Mouse (Mus musculus) ES-Bruce4 (cell line): Measurements from ENCODE around the gene Ankrd23. TPM values are rescaled to one million over a fixed set of nuclear protein-coding genes. Genes with fewer than 3 reads are reported as not detected.
A peak's percentile ranks its signal among the peaks of the same experiment; 100 is the strongest.

Experiments used
- H3K27ac ChIP-seq: 2 replicates; pipeline ENCODE4 v1.5.1; 2012; ENCODE audit warnings: low read length, inconsistent platforms; ENCODE audit not compliant: insufficient read depth
- H3K27me3 ChIP-seq: 2 replicates; pipeline ENCODE4 v1.6.1; 2012; ENCODE audit warnings: mild to moderate bottlenecking, low read length, inconsistent platforms; ENCODE audit not compliant: control insufficient read depth, poor library complexity, insufficient read depth, severe bottlenecking
- H3K36me3 ChIP-seq: 2 replicates; pipeline ENCODE4 v1.6.1; 2012; ENCODE audit warnings: inconsistent platforms, mild to moderate bottlenecking, low read length, moderate library complexity; ENCODE audit not compliant: control insufficient read depth, poor library complexity, insufficient read depth, severe bottlenecking
- H3K4me1 ChIP-seq: one replicate; pipeline ENCODE4 v1.8.1; 2011; ENCODE audit warnings: low read length; ENCODE audit not compliant: control insufficient read depth, insufficient read depth
- H3K4me3 ChIP-seq: 2 replicates; pipeline ENCODE4 v1.5.1; 2011; ENCODE audit warnings: low read depth, mild to moderate bottlenecking, low read length
- H3K9ac ChIP-seq: 2 replicates; pipeline ENCODE4 v1.6.1; 2012; ENCODE audit warnings: low read depth, mild to moderate bottlenecking, inconsistent platforms; ENCODE audit not compliant: poor library complexity, severe bottlenecking
- H3K9me3 ChIP-seq: replicated peaks from 2 replicates; pipeline ENCODE4 v1.6.1; 2012; ENCODE audit warnings: mild to moderate bottlenecking, low read length, inconsistent platforms; ENCODE audit not compliant: control insufficient read depth, poor library complexity, insufficient read depth, severe bottlenecking
- CTCF ChIP-seq: IDR thresholded peaks from one replicate; pipeline ENCODE4 v1.8.1; 2011; ENCODE audit warnings: low read depth, low read length
- EP300 ChIP-seq: IDR thresholded peaks from 2 replicates; pipeline ENCODE4 v1.6.1; 2011; ENCODE audit warnings: low read depth, low read length; ENCODE audit not compliant: insufficient read depth
- POLR2A ChIP-seq: IDR thresholded peaks from one replicate; pipeline ENCODE4 v1.8.1; 2011; ENCODE audit warnings: low read length; ENCODE audit not compliant: insufficient read depth
- polyA plus RNA-seq: library from polyadenylated mRNA; stranded (reverse); fragments of >200 nt; gene quantifications from 2 replicates; pipeline ENCODE4 v1.2.4, GENCODE M21; 2011; ENCODE audit warnings: low read depth; ENCODE audit not compliant: missing spikeins, insufficient read depth, insufficient read length

The Ankrd23 gene
- polyA plus RNA-seq, 1 experiment, result 6.8 TPM

DNA sequence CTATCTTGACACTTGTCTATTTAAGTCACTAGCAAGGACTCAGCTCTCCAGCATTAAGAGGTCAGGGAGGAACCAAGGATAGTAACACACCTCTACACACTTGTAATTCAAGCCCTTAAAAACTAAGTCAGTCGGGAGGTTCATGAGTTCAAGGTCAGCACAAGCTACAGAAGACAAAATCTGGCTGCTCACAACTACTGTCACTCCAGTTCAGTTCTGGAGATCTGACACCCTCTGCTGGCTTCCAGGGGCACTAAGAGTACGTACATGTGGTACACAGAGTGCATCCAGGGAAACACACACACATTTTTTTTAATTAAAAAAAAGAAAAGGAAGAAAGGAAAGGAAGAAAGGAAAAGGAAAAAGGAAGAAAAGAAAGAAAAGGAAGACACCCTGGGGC, 40.0 kb downstream of the Ankrd23 start:
- no peaks in the 10 kb centered on the region for H3K4me1 ChIP-seq
- TF ChIP-seq EP300, result no peak
- peak; percentile 5 for TF ChIP-seq CTCF
- H3K27ac ChIP-seq, result no peak overlapping the region
- no peak overlapping the region for H3K9ac ChIP-seq
- H3K9me3 ChIP-seq, result no peaks in the 10 kb centered on the region
- H3K36me3 ChIP-seq, result no peaks in the 10 kb centered on the region
- no peaks in the 10 kb centered on the region for H3K27me3 ChIP-seq
- H3K4me3 ChIP-seq, result no peak overlapping the region

DNA sequence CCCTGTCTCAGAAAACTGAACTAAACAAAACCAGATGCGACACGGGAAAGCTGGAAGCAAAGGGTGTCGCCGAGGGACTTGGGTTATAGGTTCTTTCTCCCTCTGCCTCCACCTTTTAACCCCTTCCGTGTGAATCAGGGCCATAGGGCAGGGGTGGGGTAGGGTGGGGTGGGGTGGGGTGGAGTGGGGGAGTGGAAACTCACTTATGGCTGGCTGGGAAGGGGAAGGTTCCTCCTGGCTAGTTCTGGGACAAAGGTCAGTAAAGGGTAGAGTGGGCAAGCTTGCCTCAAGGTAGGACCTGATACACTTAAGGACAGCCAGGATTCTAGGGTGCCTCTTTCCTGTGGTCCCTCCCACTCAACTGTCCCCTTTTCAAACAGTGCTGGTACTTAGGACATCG, 43.4 kb downstream of the Ankrd23 start:
- Histone ChIP-seq H3K9ac (no peak overlapping the region), H3K27me3 (no peaks in the 10 kb centered on the region), H3K36me3 (no peaks in the 10 kb centered on the region), H3K27ac (no peak overlapping the region), H3K4me1 (no peaks in the 10 kb centered on the region), H3K4me3 (no peak overlapping the region), H3K9me3 (no peaks in the 10 kb centered on the region)
- TF ChIP-seq CTCF (no peak), POLR2A (no peak), EP300 (no peak)

DNA sequence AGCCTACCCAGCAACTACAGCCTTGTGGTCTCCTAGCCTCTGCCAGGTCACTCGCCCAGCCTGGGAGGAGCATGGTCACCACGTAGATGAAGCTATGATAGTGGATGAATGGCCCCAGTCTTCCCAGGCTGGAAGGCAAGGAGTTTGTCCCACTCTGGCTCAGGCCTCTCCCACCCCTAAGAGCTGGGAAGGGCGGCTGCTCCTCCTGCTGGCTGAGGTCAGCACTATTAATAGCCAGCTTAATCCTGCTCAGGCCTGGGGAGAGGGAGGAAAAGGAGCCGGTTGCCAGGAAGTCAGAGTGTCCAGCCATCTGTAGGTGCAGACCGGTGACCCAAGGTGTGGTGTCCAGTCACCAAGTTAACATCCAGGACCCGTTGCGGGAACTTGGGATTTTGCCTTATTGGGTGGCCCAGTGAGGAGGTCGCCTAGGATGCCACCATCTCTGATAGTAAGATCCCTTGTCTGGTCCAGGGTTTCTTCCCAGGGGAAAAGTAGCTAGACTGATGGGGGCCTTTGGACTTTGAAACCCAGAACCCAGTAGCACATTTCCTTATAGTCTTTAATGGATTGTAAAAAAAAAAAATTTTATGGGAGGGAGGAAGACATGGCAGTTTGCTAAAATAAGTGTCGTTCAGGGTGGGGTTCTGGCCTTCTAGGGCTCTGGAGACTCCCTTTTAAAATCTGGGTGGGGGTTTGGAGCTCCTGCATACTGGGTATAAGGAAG, 44.1 kb downstream of the Ankrd23 start:
- H3K27ac ChIP-seq, result no peak overlapping the region
- H3K4me1 ChIP-seq, result no peaks in the 10 kb centered on the region
- H3K36me3 ChIP-seq, result no peaks in the 10 kb centered on the region
- no peaks in the 10 kb centered on the region for H3K9me3 ChIP-seq
- no peak overlapping the region for H3K9ac ChIP-seq
- TF ChIP-seq CTCF (peak; percentile 40), EP300 (no peak)
- no peak overlapping the region for H3K4me3 ChIP-seq
- H3K27me3 ChIP-seq, result no peaks in the 10 kb centered on the region

DNA sequence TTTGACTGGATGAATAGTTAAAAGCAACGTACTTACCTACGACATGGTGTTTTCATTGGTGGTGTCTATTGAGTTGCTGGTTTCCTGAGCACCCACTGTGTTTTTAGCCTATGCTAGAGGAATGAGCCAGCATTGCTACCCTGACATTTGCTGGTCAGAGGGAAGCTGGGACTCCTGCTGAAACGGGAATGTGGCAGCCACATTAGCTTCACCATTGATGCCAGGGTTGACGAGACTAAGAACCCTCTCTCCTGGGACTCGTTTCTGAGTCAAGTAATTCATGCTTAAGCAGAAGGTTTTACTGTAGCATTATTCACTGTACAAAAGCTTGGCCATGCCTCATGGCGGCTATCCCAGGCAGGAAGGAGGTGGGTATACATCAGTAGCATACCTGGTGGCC, 47.0 kb downstream of the Ankrd23 start:
- no peak overlapping the region for H3K27ac ChIP-seq
- no peak for TF ChIP-seq CTCF
- no peaks in the 10 kb centered on the region for H3K36me3 ChIP-seq
- no peaks in the 10 kb centered on the region for H3K9me3 ChIP-seq
- no peak overlapping the region for H3K4me3 ChIP-seq
- no peak overlapping the region for H3K9ac ChIP-seq
- H3K4me1 ChIP-seq, result no peaks in the 10 kb centered on the region
- H3K27me3 ChIP-seq, result no peaks in the 10 kb centered on the region

DNA sequence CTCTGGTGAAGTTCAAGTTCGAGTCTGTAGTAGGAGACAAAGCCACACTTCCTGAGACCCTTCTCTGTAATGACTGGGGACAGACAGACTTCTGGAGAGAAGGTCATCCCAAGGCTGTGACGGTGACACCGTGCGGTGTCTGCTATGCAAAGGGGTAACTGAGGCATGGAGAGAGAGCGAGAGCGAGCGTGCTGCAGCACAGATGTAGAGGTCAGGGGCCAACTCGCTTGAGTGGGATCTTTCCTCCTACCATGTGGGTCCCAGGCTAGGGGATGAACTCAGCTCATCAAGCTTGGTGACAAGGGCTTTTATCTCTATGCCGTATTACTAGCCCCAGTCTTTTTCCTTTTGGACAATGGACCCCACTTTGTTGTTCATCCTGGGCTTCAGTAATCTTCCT, 49.6 kb downstream of the Ankrd23 start:
- no peak for TF ChIP-seq EP300
- TF ChIP-seq POLR2A, result no peak
- TF ChIP-seq CTCF, result no peak
- Histone ChIP-seq H3K27me3 (no peaks in the 10 kb centered on the region), H3K36me3 (no peaks in the 10 kb centered on the region), H3K9ac (no peak overlapping the region), H3K4me3 (no peak overlapping the region), H3K27ac (no peak overlapping the region), H3K4me1 (no peaks in the 10 kb centered on the region), H3K9me3 (no peaks in the 10 kb centered on the region)

DNA sequence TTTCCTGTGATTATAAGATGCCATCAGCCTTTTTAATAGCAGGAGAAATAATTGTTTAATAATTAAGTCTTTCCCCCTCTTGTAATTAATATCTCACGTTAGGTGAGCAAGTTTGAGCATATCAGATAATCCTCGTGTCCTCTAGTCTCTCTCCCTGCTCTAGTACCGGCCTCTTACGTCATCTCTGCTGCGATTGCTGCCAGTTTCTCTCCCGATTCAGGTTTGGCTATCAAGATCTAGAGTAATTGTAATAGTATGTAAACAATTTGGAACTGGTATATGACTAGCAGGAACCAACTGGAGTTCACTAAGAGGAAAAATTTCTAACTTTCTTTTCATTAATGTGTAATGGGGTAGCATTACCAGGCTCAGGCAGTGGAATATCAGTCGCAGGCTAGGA, 51.6 kb downstream of the Ankrd23 start:
- H3K27me3 ChIP-seq, result no peaks in the 10 kb centered on the region
- no peak overlapping the region for H3K27ac ChIP-seq
- H3K36me3 ChIP-seq, result no peaks in the 10 kb centered on the region
- no peaks in the 10 kb centered on the region for H3K9me3 ChIP-seq
- no peaks in the 10 kb centered on the region for H3K4me1 ChIP-seq
- H3K4me3 ChIP-seq, result no peak overlapping the region
- TF ChIP-seq CTCF, result no peak
- H3K9ac ChIP-seq, result no peak overlapping the region
